Mouse (Mus musculus) testis, postnatal 14 days (tissue): ENCODE measurements at regions not wholly inside any gene's neighbourhood (a gene's known extent, or its start where the extent isn't known, plus 50 kb on each side); places are given as distances from the start of the nearest gene placed in this dataset.
A peak's percentile ranks its signal among the peaks of the same experiment; 100 is the strongest.

Source experiments
- DNase-seq: peaks from one replicate; pipeline ENCODE4 v3.0.0; 2021; ENCODE audit warnings: low spot score

DNA sequence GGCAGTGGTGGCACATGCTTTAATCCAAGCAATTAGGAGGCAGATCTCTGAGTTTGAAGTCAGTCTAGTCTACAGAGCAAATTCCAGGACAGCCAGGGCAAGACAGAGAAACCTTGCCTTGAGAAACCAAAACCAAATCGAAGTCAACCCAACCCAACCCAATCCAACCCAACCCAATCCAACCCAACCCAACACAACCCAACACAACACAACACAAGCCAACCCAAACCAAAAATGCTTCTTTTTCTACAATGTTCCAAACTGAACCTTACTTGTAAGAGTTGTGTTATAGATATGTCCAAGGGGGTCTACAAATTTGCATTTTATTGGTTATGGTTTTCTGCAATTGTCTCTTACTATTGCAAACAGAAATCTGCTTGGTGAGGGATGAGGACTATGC is 52.8 kb upstream of the Chodl start:
- DNase-seq, result no peak

DNA sequence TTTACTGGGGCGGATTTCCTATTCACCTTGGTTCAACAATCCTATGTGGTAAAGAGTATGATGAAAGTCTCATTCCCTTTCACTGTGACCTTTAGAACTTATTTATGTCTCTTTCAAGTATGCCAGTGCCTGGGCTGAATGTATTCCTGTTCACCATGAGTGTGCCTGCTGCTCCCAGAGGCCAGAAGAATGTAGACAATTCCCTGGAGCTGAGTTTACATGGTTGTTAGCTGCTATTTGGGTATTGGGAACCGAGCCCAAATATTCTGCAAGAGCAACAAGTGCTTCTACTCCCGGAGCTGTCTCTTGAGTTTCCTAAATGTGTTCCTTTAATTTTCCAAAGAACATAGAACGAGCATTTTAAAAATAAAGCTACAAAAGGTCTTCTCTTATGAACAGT is 71.7 kb upstream of the Chodl start:
- DNase-seq, result no peak

DNA sequence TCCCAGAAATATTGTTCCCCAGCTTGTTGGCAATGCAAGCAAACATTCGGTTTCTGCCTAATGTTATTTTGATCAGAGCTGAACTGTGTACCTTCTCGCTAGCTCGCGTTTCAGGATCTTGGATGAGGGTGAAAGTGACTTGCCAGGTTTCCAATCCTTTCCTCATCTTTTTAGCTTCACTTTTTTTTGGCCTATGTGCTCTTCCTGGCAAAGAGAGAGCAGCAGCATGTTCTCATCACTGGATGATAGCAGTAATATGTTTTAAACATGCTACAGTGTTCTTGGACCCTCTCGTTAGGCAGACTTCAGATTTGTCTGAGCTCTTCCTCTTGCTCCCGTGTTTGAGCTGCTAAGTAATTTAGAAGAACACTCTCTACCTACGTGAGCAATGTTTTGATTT is 99.8 kb upstream of the Chodl start:
- DNase-seq, result no peak

DNA sequence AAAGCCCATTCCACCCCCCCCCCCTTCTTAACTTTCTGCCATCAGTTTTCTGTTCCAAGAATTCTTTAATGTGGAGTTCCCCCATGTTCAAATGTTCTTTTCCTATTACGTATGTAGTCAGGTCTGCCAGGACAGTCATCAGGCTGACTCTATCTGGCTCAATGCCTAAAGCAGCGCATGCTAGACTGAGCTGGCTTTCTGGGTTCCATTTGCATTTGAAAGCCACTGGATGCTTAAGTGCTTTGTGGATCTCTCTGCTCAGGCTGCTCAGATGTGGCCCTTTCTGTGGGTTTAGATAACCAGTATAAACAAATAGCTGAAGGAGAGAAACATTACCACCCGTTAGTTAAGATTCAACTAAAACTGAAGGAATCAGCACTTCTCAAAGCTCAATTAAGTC is 103.0 kb upstream of the Chodl start:
- DNase-seq, result no peak

DNA sequence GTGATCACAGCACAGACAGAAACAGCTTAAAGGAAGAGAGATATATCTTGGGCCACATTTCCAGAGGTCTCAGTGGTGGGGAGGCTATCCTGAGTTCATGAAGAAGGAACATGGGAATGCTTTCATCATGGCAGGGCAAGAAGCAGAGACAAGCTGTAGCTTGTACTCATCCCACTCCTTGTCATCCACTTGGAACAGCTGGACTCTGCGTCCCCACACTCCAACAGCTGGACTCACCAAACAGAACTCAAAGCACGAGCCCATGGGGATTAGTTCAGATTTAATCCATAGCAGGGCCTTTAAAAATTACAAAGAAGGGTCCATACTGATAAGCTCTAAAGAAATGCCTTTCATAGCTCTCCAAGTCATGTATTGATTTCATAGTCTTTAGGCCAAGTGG is 140.7 kb upstream of the Chodl start:
- no peak for DNase-seq

DNA sequence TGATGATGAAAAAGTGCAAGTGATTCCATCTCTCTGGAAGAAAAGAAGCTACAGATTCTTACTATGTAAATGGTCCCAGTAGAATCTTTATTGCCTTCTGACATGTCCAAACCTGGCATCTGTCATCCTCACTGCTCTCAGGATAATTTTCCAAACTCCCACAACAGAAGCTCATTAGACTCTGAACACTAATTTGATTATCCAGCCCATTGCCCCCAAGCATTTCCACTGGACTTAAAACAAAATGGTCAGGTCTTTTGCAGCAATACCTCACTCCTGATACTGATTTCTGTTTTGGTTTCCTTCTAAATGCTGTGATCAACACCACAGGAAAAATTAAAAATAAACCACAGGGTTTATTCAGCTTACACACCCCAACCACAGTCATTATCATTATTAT is 171.5 kb upstream of the Chodl start:
- no peak for DNase-seq

DNA sequence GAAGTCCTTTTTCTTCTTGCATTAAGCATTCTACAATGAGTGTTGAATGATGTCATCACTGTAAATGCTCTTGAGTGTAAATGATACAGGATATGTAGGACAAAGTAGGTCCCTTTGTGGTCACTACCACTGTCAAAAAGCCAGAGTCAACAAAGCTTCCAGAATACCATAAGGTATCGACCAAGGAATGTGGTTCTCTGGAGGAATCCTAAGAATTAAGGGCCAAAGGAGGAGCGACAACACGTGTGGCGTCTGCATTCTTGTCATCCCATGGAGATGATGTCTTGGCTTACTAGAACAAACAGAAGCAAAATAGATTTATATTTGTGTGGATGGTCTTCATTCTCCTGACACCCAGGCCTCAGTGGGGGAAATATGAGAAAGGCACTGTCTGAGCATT is 161.4 kb upstream of the D16Ertd472e start:
- no peak for DNase-seq

DNA sequence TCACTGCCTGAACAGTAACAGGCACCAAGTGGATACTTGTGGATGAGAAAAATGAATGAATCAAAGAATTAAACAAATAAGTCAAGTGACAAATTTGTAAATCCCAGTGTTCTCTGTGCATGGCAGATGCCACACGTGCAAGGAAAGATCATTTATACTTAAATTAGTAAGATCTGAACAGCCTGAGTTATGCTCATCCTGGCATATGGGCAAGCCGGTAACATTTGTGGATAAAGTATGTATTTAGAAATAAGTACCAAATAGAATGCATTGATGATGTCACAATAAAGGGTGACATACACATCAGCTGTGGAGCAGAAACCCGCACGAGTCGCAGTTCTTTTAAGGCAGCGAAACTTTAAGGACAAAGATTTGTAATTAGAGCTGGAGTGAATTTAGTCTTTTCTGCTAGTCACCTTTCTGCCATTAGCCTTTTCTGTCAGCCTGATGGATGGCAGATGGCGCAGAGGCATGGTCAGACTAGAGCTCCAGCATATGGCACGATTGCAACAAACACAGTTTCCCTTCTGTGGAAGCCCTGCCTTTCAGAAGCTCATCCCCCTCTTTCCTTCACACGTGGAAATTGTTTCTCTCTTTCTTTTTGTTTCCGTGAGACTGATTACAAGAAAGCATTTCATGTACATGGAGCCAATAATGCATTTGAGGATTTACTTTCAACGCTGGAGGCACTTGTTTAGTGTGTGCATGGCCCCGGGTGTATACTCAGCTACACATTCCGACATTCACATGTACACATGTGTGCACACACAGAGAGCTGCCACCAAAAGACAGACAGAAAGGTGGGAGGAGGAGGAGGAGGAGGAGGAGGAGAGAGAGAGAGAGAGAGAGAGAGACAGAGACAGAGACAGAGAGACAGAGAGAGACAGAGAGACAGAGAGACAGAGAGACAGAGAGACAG is 154.3 kb upstream of the D16Ertd472e start:
- DNase-seq, result no peak

DNA sequence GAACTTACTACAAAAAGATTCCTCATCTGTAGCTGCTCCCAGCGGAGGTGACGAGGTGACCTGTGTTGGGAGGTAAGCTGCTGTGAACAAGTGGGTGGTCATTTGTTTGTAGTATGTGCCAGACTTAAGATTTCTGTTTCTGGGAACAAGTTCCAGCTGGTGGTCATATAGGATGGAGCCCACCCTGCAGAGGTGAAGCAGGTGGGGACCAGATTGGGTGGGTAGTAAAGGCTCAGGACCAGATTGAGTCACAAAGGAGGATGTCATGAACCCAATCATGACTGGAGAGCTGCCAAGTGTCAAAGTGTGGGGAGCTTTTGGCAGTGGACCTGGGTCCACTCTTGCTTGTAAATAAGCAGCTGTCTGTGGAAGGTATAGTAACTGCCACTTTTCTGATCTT is 149.0 kb upstream of the D16Ertd472e start:
- DNase-seq, result no peak

DNA sequence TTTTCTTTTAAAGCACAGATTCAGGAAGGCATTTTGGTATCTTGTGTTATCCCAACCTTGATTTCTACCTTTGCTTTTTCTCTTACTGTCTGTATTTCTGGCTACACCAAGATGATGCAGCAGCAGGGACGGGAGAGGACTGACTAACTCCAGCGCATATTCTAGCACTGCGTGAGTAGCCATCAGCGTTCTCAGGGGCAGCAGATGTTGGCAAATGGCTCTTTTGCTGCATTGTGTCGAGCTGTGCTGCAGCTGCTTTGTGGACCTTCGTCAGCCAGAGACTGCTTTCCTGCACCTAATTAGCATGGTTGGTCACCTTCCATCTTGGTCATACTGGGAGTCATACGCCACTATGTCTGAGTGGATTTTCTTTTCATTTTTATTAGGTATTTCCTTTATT is 133.4 kb upstream of the D16Ertd472e start:
- DNase-seq, result no peak

DNA sequence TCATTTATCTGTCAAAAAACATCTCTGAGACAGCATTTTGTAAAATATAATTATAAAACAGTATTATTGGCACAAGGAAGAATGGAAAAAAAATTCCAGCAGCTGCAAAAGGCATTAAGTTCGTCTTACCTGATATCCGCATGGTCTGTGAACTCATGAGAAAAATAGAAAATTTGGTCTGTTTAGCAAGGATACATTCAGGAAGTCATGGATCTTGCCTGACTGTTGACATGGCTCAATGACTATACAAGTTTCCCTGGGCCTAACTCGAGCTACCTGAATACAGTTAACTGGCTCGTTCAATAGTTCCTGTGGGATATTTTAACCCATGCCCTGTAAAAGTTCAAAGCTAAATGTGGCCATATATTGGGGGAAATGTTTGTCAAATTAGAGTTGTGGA is 131.1 kb upstream of the D16Ertd472e start:
- no peak for DNase-seq

DNA sequence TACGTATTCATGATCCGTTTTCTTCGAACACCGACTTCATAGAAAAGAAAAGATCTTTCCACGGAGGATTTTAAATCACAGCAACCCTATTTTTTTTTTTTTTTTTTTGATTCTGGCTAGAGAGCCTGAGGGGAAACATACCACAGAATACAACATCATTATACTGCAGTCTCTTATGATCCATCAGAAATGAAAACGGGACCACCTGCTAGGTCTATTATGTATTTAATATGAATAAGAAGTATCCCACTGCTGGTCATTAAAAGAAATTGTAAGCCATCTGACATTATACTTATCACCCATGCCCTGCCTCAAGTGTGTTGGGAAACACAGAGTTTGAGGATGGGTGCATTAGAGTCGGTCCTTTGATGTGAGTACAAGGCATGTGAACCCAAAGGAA is 130.7 kb upstream of the D16Ertd472e start:
- no peak for DNase-seq

DNA sequence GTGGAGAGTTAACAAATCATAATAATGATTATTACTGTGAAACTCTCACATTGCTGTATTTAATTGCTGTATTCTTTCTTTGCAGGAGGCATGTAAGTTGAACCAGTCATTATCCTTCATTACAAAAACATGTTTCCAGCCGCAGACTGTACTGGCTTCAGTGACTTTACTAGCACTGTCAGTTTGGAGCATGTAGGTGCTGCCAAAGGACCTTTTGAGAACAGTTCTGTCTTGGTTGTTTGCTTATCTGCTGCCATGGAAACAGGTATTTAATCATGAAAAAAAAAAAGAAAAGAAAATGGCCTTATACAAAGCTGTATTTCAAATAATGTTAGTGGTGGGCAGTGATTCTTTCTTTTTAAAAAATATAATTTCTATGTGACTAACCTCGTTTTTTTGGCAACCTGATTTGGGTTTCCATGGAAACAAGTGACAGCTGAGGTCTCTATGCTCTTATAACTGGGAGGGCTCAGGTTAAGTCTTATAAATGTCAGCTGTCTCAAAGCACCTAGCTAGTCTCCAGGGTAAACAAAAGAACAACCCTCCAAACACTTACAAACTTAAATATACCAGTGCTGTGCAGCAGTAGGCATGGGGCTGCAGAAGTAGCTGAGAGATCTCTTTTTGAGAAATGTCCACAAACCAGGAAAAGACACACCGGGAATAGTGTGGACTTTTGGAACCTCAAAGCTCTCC is 121.2 kb upstream of the D16Ertd472e start:
- no peak for DNase-seq

DNA sequence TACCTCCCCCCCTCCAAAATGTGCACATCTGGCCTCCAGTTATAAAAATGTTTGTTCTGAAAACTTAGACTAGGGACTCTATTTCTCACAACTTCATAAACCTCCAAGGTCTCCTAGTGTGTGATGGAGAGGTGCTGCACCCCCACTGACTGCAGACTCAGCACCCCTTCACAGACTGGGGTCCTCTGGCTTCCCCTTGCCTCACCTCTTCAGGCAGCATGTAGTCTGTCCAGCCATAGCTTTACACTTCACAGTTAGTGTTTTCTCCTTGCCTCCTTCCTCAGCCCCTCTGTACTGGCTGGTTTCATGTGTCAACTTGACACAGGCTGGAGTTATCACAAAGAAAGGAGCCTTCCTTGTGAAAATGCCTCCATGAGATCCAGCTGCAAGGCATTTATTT is 111.7 kb upstream of the D16Ertd472e start:
- DNase-seq, result no peak

DNA sequence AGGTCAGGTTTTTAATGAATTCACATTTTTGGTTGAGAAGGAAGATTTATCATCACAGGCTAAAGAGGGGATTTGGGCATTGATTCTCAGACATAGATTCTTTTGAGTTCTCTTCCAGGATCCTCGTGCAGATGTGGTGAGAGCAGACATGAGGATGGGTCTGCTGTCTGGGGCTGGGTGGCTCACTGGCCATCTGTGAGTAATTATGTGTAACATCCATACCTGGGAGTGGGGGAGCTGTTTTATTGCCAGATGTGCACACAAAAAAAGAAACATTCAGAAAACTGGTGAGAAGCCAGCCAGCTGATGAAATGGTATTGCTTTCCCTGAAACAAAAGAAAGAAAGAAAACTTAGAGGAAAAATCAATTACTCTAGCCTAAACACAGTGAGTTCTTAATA is 108.7 kb upstream of the D16Ertd472e start:
- no peak for DNase-seq

DNA sequence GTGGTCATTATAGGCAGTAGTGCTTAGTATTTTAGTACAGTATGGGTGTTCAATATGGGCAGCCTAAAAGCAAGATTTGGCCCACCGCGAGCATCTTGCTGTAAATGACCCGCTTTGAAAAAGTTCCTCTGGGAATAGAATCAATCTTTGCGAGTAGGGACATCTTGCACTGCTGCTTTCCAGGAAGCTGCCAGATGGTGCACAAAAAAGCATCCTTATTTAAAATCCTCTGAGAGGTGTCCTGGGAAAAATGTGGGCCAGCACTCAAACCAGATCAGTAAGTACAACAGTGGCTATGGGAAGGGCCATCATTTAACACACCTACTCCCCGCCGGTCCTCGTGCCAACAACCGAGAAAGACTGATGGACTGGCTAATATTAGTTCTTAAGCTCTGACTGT is 107.5 kb upstream of the D16Ertd472e start:
- DNase-seq, result no peak

DNA sequence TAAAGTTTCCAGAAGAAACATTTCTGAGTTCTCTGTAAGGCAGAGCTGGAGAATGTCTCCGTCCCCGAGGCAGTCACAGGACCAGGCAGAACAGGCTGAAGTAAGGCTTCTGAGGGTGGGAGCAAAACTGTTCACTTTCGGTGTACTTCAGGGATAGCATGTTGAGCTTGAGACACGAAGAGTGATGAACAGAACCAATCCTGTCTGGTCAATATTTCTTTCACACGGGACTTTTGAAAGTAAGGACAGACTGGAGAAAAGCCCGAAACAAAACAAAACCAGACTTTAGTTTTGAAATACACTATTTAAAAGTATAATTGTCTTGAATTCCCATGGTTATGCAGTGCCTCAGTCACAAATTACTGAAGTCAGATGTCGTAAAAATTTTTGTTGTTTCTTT is 84.6 kb upstream of the D16Ertd472e start:
- DNase-seq, result no peak

DNA sequence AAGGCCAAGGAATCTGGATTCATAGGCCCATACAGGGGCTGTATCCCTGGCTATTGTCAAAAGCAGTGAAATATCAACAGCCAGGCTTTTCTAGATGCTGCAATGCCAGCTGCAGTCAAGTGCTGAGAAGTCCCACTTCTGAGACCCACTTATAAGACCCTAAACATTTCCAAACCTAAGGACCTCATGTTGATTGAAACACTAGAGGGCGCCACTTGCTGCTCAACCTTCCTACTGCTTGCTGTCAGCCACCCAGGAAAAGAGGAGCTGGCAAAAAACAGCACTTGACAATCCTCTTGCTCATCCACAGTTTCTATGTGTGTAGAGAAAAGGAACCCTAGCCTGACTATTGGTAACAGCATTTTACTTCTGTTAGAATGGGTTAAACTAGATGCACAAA is 68.2 kb upstream of the D16Ertd472e start:
- no peak for DNase-seq

DNA sequence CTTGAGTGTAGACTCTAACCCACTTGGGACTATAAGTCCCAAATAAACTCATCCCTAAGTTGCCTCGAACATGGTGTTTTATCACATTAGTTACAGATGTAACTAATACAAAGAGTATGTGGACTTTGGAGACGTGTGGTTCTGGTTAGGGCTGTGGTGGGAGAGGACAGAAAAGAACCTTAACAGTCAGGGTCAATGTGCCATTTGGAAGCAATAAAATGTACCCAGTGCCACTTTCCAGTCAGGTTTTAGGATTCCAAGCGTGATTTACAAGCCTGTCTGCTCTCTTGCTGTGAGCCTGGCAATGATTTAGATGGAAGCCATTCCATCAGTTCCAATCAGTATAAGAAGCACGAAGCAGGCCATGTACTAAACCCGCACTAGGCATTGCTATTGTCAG is 65.2 kb upstream of the D16Ertd472e start:
- no peak for DNase-seq

DNA sequence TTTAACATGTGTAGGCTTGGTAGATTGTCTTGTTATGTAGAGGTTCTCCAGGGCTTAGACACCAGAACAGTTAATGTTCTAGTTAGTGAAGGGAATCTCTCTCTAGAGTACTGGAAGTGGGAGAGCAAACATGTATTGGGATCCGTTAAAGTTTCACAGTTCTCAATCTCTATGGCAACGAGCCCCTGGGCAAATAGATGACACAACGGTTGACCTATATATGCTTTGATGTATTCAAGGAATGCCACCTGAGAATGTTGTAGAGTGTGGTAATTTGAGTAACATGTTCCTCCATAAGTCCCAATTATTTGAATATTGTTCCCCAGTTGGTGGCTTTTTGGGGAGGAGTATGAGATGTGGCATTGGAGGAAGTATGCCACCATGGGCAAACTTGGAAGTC is 64.7 kb upstream of the D16Ertd472e start:
- no peak for DNase-seq

DNA sequence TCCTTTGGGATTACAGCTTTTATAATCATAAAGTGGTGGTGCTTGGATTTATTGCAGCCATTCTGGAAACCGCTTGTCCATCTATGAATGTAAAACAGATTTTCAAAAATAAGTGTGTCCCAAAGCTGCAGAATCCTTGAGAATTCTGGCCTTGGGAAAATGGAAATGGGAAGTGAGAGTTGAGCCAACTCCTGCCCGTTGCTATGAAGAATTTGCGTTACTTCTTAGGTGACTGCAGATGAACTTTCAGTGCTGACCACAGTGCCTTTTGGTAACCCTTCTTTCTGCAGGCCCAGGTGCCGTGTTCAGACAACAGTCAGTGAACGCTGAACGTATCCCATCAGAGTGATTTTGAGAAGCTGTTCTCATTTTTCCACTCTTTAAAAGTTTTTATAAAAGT is 60.9 kb upstream of the D16Ertd472e start:
- DNase-seq, result no peak

DNA sequence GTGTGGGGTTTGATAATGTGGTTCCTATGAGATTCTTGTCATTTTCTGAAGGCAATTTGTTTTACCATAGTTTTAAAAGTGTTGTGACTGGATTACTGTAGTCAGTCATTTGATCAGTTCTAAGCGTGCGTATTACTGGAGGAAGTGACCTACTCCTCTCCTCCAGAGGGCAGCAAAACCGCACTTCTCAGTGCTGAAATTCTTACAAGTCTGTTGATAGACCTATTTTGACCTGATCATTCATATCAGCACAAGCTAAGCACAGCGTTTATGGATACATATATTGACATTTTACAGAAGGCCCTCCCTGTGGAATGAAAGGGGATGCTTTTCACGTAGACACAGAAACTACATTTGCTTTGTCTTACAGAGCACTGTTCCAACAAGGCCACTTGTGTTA is 60.5 kb upstream of the D16Ertd472e start:
- no peak for DNase-seq

DNA sequence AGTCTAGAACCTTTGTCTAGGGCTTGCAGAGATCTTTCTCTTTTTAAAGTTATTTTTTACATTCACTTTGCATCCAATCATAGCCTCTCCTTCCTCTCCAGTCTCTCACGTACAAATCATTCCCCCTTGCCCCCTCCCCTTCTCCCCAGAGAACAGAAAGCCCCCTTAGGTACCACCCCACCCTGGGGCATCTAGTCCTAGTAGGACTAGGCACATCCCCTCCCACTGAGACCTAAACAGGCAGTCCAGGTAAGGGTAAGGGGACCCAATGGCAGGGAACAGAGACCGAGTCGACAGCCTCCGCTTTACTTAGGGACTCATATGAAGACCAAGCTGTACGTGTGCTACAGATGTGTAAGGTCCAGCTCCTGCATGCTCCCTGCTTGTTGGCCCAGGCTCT is 59.3 kb upstream of the D16Ertd472e start:
- no peak for DNase-seq

DNA sequence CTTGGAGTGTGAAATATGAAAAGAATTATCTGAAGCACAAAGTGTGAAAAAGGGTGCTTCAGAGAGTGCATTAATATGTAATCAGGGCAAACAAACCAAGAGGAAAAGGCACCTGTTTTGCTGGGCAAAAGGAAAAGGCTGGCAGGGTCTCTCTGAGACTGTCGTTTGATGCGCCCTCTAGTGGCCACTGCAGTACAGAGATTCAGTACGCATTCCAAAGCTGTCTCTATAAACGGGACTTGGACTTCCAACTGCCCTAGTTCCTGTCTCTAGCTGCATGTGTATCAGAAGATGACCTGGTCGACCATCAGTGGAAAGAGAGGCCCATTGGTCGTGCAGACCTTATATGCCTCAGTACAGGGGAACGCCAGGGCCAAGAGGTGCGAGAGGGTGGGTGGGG is 58.7 kb upstream of the D16Ertd472e start:
- peak; percentile 48 for DNase-seq
